Mouse (Mus musculus) MEL (cell line): ENCODE data around the gene Gm37240. TPM values are rescaled to one million over a fixed set of nuclear protein-coding genes. Genes with fewer than 3 reads are reported as not detected.

Experiments used
- DNase-seq: peaks from one replicate; pipeline ENCODE4 v3.0.0; 2011; ENCODE audit warnings: low read depth, low spot score
- H3K27ac ChIP-seq: 2 replicates; pipeline ENCODE4 v1.5.1; 2012; ENCODE audit warnings: low read depth, mild to moderate bottlenecking, control low read depth, low read length, moderate library complexity; ENCODE audit not compliant: control insufficient read depth
- H3K27me3 ChIP-seq, 2 experiments: fragments of 150-350 bp in 1 of 2; sonication (generic) in 1 of 2; 2 replicates each; pipeline ENCODE4 v1.6.1; 2012; ENCODE audit warnings: low read length in 2 of 2, mild to moderate bottlenecking in 2 of 2, improper control_type of control experiment in 1 of 2, moderate library complexity in 1 of 2; ENCODE audit not compliant: insufficient read depth in 2 of 2, control insufficient read depth in 1 of 2
- H3K36me3 ChIP-seq, 2 experiments: 2 replicates each; pipeline ENCODE4 v1.6.1; 2012 to 2014; ENCODE audit warnings: low read length in 2 of 2, improper control_type of control experiment in 1 of 2, inconsistent platforms in 1 of 2, mild to moderate bottlenecking in 1 of 2; ENCODE audit not compliant: insufficient read depth in 2 of 2, control insufficient read depth in 1 of 2
- H3K4me1 ChIP-seq, 2 experiments: fragments of 150-350 bp in 1 of 2; sonication (generic) in 1 of 2; 2 replicates each; pipeline ENCODE4 v1.6.1; 2012; ENCODE audit warnings: low read length in 2 of 2, improper control_type of control experiment in 1 of 2, mild to moderate bottlenecking in 1 of 2; ENCODE audit not compliant: insufficient read depth in 2 of 2, control insufficient read depth in 1 of 2
- H3K4me3 ChIP-seq, 2 experiments: fragments of 150-350 bp in 1 of 2; sonication (generic) in 1 of 2; 2 replicates each; pipeline ENCODE4 v1.5.1; 2012; ENCODE audit warnings: low read depth in 2 of 2, low read length in 2 of 2, mild to moderate bottlenecking in 2 of 2, moderate library complexity in 2 of 2, control low read depth in 1 of 2, improper control_type of control experiment in 1 of 2; ENCODE audit not compliant: control insufficient read depth in 1 of 2, insufficient read depth in 1 of 2
- H3K79me2 ChIP-seq: 2 replicates; pipeline ENCODE4 v1.6.1; 2012; ENCODE audit warnings: mild to moderate bottlenecking, low read length, moderate library complexity; ENCODE audit not compliant: control insufficient read depth, poor library complexity, insufficient read depth
- H3K9ac ChIP-seq: 2 replicates; pipeline ENCODE4 v1.6.1; 2012; ENCODE audit warnings: low read depth, mild to moderate bottlenecking, control low read depth, low read length, moderate library complexity; ENCODE audit not compliant: control insufficient read depth, poor library complexity, severe bottlenecking
- H3K9me3 ChIP-seq: fragments of 150-350 bp; sonication (generic); replicated peaks from 2 replicates; pipeline ENCODE4 v1.6.1; 2012; ENCODE audit warnings: mild to moderate bottlenecking, low read length, improper control_type of control experiment, moderate library complexity; ENCODE audit not compliant: insufficient read depth
- CHD2 ChIP-seq: IDR thresholded peaks from 2 replicates; pipeline ENCODE4 v1.6.1; 2011; ENCODE audit warnings: low read length, improper control_type of control experiment
- CTCF ChIP-seq, 3 experiments: IDR thresholded peaks in 2 of 3; conservative IDR thresholded peaks in 1 of 3; 2 replicates each; pipeline ENCODE4 v1.5.1; 2011 to 2012; ENCODE audit warnings: low read length in 3 of 3, low read depth in 2 of 3, mild to moderate bottlenecking in 2 of 3, improper control_type of control experiment in 1 of 3, inconsistent platforms in 1 of 3, mixed read lengths in 1 of 3, moderate library complexity in 1 of 3; ENCODE audit not compliant: control insufficient read depth in 1 of 3, insufficient read depth in 1 of 3, poor library complexity in 1 of 3, severe bottlenecking in 1 of 3
- E2F4 ChIP-seq: IDR thresholded peaks from 2 replicates; pipeline ENCODE4 v1.6.1; 2011; ENCODE audit warnings: low read depth, low read length, improper control_type of control experiment, borderline replicate concordance
- ELF1 ChIP-seq: IDR thresholded peaks from 2 replicates; pipeline ENCODE4 v1.6.1; 2014; ENCODE audit warnings: low read depth, mild to moderate bottlenecking, inconsistent platforms, low read length, improper control_type of control experiment, moderate library complexity
- ETS1 ChIP-seq: IDR thresholded peaks from 2 replicates; pipeline ENCODE4 v1.6.1; 2012; ENCODE audit warnings: low read depth, mild to moderate bottlenecking, inconsistent platforms, low read length, improper control_type of control experiment, moderate library complexity
- MAZ ChIP-seq: IDR thresholded peaks from 2 replicates; pipeline ENCODE4 v1.6.1; 2012; ENCODE audit warnings: low read depth, mild to moderate bottlenecking, inconsistent platforms, low read length, improper control_type of control experiment
- MEF2A ChIP-seq: IDR thresholded peaks from 2 replicates; pipeline ENCODE4 v1.6.1; 2014; ENCODE audit warnings: low read depth, mild to moderate bottlenecking, inconsistent platforms, low read length, improper control_type of control experiment; ENCODE audit not compliant: poor library complexity, insufficient replicate concordance, severe bottlenecking; ENCODE audit errors: extremely low read depth
- NELFE ChIP-seq: IDR thresholded peaks from 2 replicates; pipeline ENCODE4 v1.6.1; 2011; ENCODE audit warnings: low read depth, low read length, improper control_type of control experiment
- POLR2A ChIP-seq, 2 experiments: IDR thresholded peaks; 2 replicates each; pipeline ENCODE4 v1.6.1; 2011 to 2012; ENCODE audit warnings: low read length in 2 of 2, mild to moderate bottlenecking in 2 of 2, control low read depth in 1 of 2, improper control_type of control experiment in 1 of 2, low read depth in 1 of 2, moderate library complexity in 1 of 2; ENCODE audit not compliant: control insufficient read depth in 1 of 2, insufficient read depth in 1 of 2, poor library complexity in 1 of 2
- POLR2AphosphoS5 ChIP-seq: IDR thresholded peaks from 2 replicates; pipeline ENCODE4 v1.6.1; 2012; ENCODE audit warnings: low read depth, borderline replicate concordance, mild to moderate bottlenecking, inconsistent platforms, low read length, moderate library complexity, mixed read lengths
- RAD21 ChIP-seq: IDR thresholded peaks from 2 replicates; pipeline ENCODE4 v1.6.1; 2011; ENCODE audit warnings: mild to moderate bottlenecking, low read depth, low read length, improper control_type of control experiment
- SIN3A ChIP-seq: IDR thresholded peaks from 2 replicates; pipeline ENCODE4 v1.6.1; 2012; ENCODE audit warnings: low read length, improper control_type of control experiment, inconsistent platforms
- SMC3 ChIP-seq: IDR thresholded peaks from 2 replicates; pipeline ENCODE4 v1.6.1; 2011; ENCODE audit warnings: low read depth, low read length, improper control_type of control experiment
- TCF12 ChIP-seq: IDR thresholded peaks from 2 replicates; pipeline ENCODE4 v1.6.1; 2014; ENCODE audit warnings: low read depth, mild to moderate bottlenecking, inconsistent platforms, low read length, improper control_type of control experiment, moderate library complexity
- UBTF ChIP-seq: IDR thresholded peaks from 2 replicates; pipeline ENCODE4 v1.6.1; 2012; ENCODE audit warnings: low read depth, mild to moderate bottlenecking, inconsistent platforms, low read length, improper control_type of control experiment, moderate library complexity, borderline replicate concordance; ENCODE audit not compliant: insufficient read depth
- USF2 ChIP-seq, 2 experiments: IDR thresholded peaks; 2 replicates each; pipeline ENCODE4 v1.6.1; 2011 to 2012; ENCODE audit warnings: improper control_type of control experiment in 2 of 2, low read length in 2 of 2, borderline replicate concordance in 1 of 2, inconsistent platforms in 1 of 2, low read depth in 1 of 2, mild to moderate bottlenecking in 1 of 2; ENCODE audit not compliant: insufficient read depth in 1 of 2
- polyA plus RNA-seq, 2 experiments: library from polyadenylated mRNA; stranded (reverse) in 1 of 2; unstranded in 1 of 2; fragments of >175 nt in 1 of 2; fragments of >200 nt in 1 of 2; gene quantifications; 2 replicates each; pipeline versions ENCODE4 v1.2.1 to v1.2.4; 2012; ENCODE audit warnings: low replicate concordance in 2 of 2, low read depth in 1 of 2; ENCODE audit not compliant: insufficient read length in 2 of 2, insufficient read depth in 1 of 2, missing spikeins in 1 of 2
- total RNA-seq: library from RNA; depleted of rRNA; stranded (reverse); fragments of 300-350 nt; gene quantifications from 2 replicates; pipeline ENCODE4 v1.2.3, GENCODE M21; 2012

The Gm37240 gene
- total and polyA plus RNA-seq, 3 experiments = 0.04 TPM; not detected in 2

GRCm38 (mm10) chr3:84665255-84666073 is 1221.9 kb downstream of the Gm37240 start:
- DNase-seq = no peak
- no peak overlapping the region for H3K4me3 ChIP-seq
- H3K27me3 ChIP-seq = peaks cover 0 to 4% of the 10 kb centered on the region in 2 experiments; a peak in 1 of 4 replicates
- H3K9ac ChIP-seq = no peak overlapping the region
- H3K9me3 ChIP-seq = no peaks in the 10 kb centered on the region
- TF ChIP-seq ETS1 = no peak
- no peak for TF ChIP-seq USF2 (IDR thresholded peaks at IDR 0.05; ENCODE audit: borderline replicate concordance in 1 of 2, insufficient read depth in 1 of 2, low read depth in 1 of 2, low read length in 2 of 2)
- no peak for TF ChIP-seq E2F4
- no peak for TF ChIP-seq POLR2AphosphoS5
- no peak for TF ChIP-seq SIN3A
- no peak for TF ChIP-seq UBTF
- TF ChIP-seq ELF1 = no peak
- no peak for TF ChIP-seq MAZ
- TF ChIP-seq RAD21 = no peak
- TF ChIP-seq NELFE = no peak
- TF ChIP-seq POLR2A (IDR thresholded peaks at IDR 0.05; ENCODE audit: control insufficient read depth in 1 of 2, insufficient read depth in 1 of 2, low read depth in 1 of 2, low read length in 2 of 2, poor library complexity in 1 of 2) = no peak
- no peak for TF ChIP-seq CHD2
- no peak for TF ChIP-seq MEF2A
- no peak for TF ChIP-seq TCF12
- H3K4me1 ChIP-seq = no peaks in the 10 kb centered on the region
- no peaks in the 10 kb centered on the region for H3K79me2 ChIP-seq
- H3K36me3 ChIP-seq = no peaks in the 10 kb centered on the region
- no peak overlapping the region for H3K27ac ChIP-seq

- no peak overlapping the region for H3K27ac ChIP-seq
- no peak for DNase-seq
- H3K79me2 ChIP-seq = no peaks in the 10 kb centered on the region
These were observed 1222.6 kb downstream of the Gm37240 start for GRCm38 (mm10) chr3:84664686-84665085.

More at GRCm38 (mm10) chr3:84664686-84665085, 1222.6 kb downstream of the Gm37240 start:
- H3K36me3 ChIP-seq = no peaks in the 10 kb centered on the region
- H3K4me1 ChIP-seq = no peaks in the 10 kb centered on the region
- no peak overlapping the region for H3K9ac ChIP-seq
- TF ChIP-seq POLR2AphosphoS5 (no peak), CTCF (IDR thresholded peaks at IDR 0.05 in 2 of 3, conservative IDR thresholded peaks at IDR 0.05 in 1 of 3; ENCODE audit: control insufficient read depth in 1 of 3, insufficient read depth in 1 of 3, low read depth in 2 of 3, low read length in 3 of 3, poor library complexity in 1 of 3, severe bottlenecking in 1 of 3) (no peak), ELF1 (no peak), SMC3 (no peak), CHD2 (no peak)
- H3K9me3 ChIP-seq = no peaks in the 10 kb centered on the region
- no peak overlapping the region for H3K4me3 ChIP-seq
- H3K27me3 ChIP-seq = peaks cover 0 to 3% of the 10 kb centered on the region in 2 experiments; a peak in 1 of 4 replicates
